In genomic region chr5:136465770-136466406, GRCm38 (mm10) we compare ENCODE assay signal across 10 mouse cellular contexts.
DNase-seq lines count a peak whose midpoint lies in the region; ATAC-seq and TF ChIP-seq lines count a peak whose summit lies in the region.
"Had no signal": no experiment of that assay in that cellular context is flagged by ENCODE, and none has a peak within 500 bp of the region (broad histone marks: within the 10 kb centered on the region; RNA-seq: fewer than 3 reads in every experiment).

No protein-coding gene starts in this region.

- H3K4me1 ChIP-seq in embryonic facial prominence, embryonic 14.5 days (ENCODE audit: control insufficient read depth, insufficient read depth, low read length): peaks cover 26% of the 10 kb centered on the region
- peaks cover 59% of the 10 kb centered on the region for H3K4me1 ChIP-seq in embryonic facial prominence, embryonic 10.5 days
- peaks cover 56% of the 10 kb centered on the region for H3K4me1 ChIP-seq in kidney, postnatal 0 days (replicated peaks; ENCODE audit: insufficient read depth, low read length)

- WGBS in embryonic facial prominence, embryonic 14.5 days: 57% methylated on average over 11 of the region's 11 CpGs
- 76% methylated on average over 11 of the region's 11 CpGs for WGBS in embryonic facial prominence, embryonic 10.5 days
- 27% methylated on average over 11 of the region's 11 CpGs for WGBS in kidney, postnatal 0 days

- no peak for TF ChIP-seq CTCF in kidney, postnatal 0 days (IDR thresholded peaks at IDR 0.05; ENCODE audit: low read depth)

- H3K4me3 ChIP-seq in embryonic facial prominence, embryonic 14.5 days (ENCODE audit: low read depth, low read length): no peak overlapping the region
- no peak overlapping the region for H3K4me3 ChIP-seq in embryonic facial prominence, embryonic 10.5 days
- H3K4me3 ChIP-seq in kidney, postnatal 0 days (replicated peaks; ENCODE audit: low read depth, low read length): no peak overlapping the region
- H3K4me3 ChIP-seq: erythroblast, embryonic 14.5 days; midbrain, embryonic 12.5 days had no signal

- H3K27ac ChIP-seq in embryonic facial prominence, embryonic 14.5 days (replicated peaks; ENCODE audit: low read depth, low read length): no peak overlapping the region; the same call in 1 of the 2 replicates
- no peak overlapping the region; the same call in 1 of the 2 replicates for H3K27ac ChIP-seq in embryonic facial prominence, embryonic 10.5 days (replicated peaks)
- H3K27ac ChIP-seq in kidney, postnatal 0 days: peak overlapping the region; percentile 63
- H3K27ac ChIP-seq: midbrain, embryonic 12.5 days had no signal

- H3K36me3 ChIP-seq in embryonic facial prominence, embryonic 14.5 days (ENCODE audit: control insufficient read depth, insufficient read depth, low read length): no peaks in the 10 kb centered on the region
- H3K36me3 ChIP-seq in embryonic facial prominence, embryonic 10.5 days (replicated peaks): peaks cover 6% of the 10 kb centered on the region
- H3K36me3 ChIP-seq in kidney, postnatal 0 days (ENCODE audit: insufficient read depth, low read length): no peaks in the 10 kb centered on the region
- H3K36me3 ChIP-seq: midbrain, embryonic 12.5 days had no signal

- peak; percentile 77 for DNase-seq in embryonic facial prominence, embryonic 14.5 days (ENCODE audit: low spot score)
- no peak for DNase-seq in embryonic facial prominence, embryonic 10.5 days (ENCODE audit: low spot score)
- peak; percentile 37 for DNase-seq in urinary bladder, postnatal 25 days (ENCODE audit: low spot score)
- DNase-seq in urinary bladder, postnatal 10 days (ENCODE audit: low spot score): no peak
- peak; percentile 53 for DNase-seq in kidney, postnatal 0 days (ENCODE audit: low spot score)
- peak; percentile 43 to 53 for DNase-seq in urinary bladder, postnatal 36 days (ENCODE audit: low spot score in 2 of 2)
- no peak for DNase-seq in spleen, adult 12 weeks (ENCODE audit: low spot score)

- peak; percentile 53; the same call in 1 of the 2 replicates for ATAC-seq in embryonic facial prominence, embryonic 14.5 days (ENCODE audit: low read depth)
- ATAC-seq in kidney, postnatal 0 days (replicated peaks; ENCODE audit: low FRiP score, low read depth): 0 out of 2 replicates have a peak, but pooled peaks have one; percentile 27
- no peak for ATAC-seq in megakaryocyte-erythroid progenitor cell, adult 5-6 weeks (replicated peaks; ENCODE audit: low FRiP score, low TSS enrichment, poor library complexity, severe bottlenecking)

- no peaks in the 10 kb centered on the region for H3K27me3 ChIP-seq in embryonic facial prominence, embryonic 14.5 days (replicated peaks; ENCODE audit: control insufficient read depth, insufficient read depth, low read length)
- H3K27me3 ChIP-seq in embryonic facial prominence, embryonic 10.5 days (replicated peaks; ENCODE audit: low read depth, poor library complexity, severe bottlenecking): no peaks in the 10 kb centered on the region
- H3K27me3 ChIP-seq in kidney, postnatal 0 days (ENCODE audit: insufficient read depth, low read length): no peaks in the 10 kb centered on the region
- H3K27me3 ChIP-seq: midbrain, embryonic 12.5 days had no signal

- no peak overlapping the region for H3K4me2 ChIP-seq in embryonic facial prominence, embryonic 14.5 days (ENCODE audit: low read depth, low read length)
- H3K4me2 ChIP-seq in kidney, postnatal 0 days (ENCODE audit: low read length): no peak overlapping the region
- H3K4me2 ChIP-seq: midbrain, embryonic 12.5 days had no signal

- H3K9me3 ChIP-seq in embryonic facial prominence, embryonic 14.5 days (ENCODE audit: control insufficient read depth, low read length): no peaks in the 10 kb centered on the region
- no peaks in the 10 kb centered on the region for H3K9me3 ChIP-seq in embryonic facial prominence, embryonic 10.5 days
- H3K9me3 ChIP-seq in kidney, postnatal 0 days (replicated peaks; ENCODE audit: low read length): no peaks in the 10 kb centered on the region
- H3K9me3 ChIP-seq: midbrain, embryonic 12.5 days had no signal

- no peak overlapping the region for H3K9ac ChIP-seq in embryonic facial prominence, embryonic 14.5 days (ENCODE audit: low read depth, low read length)
- H3K9ac ChIP-seq in kidney, postnatal 0 days (ENCODE audit: low read depth, low read length): no peak overlapping the region
- H3K9ac ChIP-seq: midbrain, embryonic 12.5 days had no signal

Comparison
In these comparisons a context has a peak if more than half of its experiments do, and no peak if none do; other contexts are left out.
1. DNase-seq: peak in embryonic facial prominence, embryonic 14.5 days (single experiment), urinary bladder, postnatal 25 days (single experiment), kidney, postnatal 0 days (single experiment) and urinary bladder, postnatal 36 days (2 of 2); none in embryonic facial prominence, embryonic 10.5 days (single experiment), urinary bladder, postnatal 10 days (single experiment) and spleen, adult 12 weeks (single experiment).